Mouse (Mus musculus) gastrocnemius, adult 8-10 months (tissue): Measurements from ENCODE around the gene Cuedc1. TPM values are rescaled to one million over a fixed set of nuclear protein-coding genes. Genes with fewer than 3 reads are reported as not detected.
A peak's percentile ranks its signal among the peaks of the same experiment; 100 is the strongest.
"Not testable (repeated sequence)": the region's sequence is repeated elsewhere in the genome, so short reads cannot be mapped to it uniquely, and the experiment has no call there.

Experiments used
- DNase-seq, 2 experiments: peaks; one replicate each; pipeline ENCODE4 v3.0.0; 2022; ENCODE audit warnings: low spot score in 2 of 2
- total RNA-seq, 4 experiments: library from RNA; stranded (reverse); gene quantifications; 2 replicates each; pipeline ENCODE4 v1.2.4; 2022

The Cuedc1 gene
- total RNA-seq, 4 experiments from 2014 or later, result 108 to 156 (median 116) TPM

DNA sequence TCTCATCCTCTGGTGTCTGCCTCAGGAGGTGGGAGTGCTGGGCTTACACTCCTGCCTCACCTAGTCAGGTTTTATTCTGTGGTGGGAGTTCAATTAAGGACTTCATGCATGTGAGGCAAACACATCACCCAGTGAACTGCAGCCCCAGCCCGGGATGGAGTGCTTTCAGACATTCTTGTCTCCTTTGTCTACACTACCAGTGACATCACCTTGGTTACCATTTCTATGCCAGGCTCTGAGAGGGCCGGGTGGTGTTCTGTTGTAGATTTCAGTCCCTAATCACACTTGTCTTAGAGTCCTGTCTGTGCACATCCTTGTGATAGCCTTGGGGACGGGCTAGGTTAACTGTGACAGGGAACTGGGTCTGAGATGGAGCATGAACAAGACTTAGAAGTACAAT, 70.8 kb downstream of the Cuedc1 start:
- no peak for DNase-seq

DNA sequence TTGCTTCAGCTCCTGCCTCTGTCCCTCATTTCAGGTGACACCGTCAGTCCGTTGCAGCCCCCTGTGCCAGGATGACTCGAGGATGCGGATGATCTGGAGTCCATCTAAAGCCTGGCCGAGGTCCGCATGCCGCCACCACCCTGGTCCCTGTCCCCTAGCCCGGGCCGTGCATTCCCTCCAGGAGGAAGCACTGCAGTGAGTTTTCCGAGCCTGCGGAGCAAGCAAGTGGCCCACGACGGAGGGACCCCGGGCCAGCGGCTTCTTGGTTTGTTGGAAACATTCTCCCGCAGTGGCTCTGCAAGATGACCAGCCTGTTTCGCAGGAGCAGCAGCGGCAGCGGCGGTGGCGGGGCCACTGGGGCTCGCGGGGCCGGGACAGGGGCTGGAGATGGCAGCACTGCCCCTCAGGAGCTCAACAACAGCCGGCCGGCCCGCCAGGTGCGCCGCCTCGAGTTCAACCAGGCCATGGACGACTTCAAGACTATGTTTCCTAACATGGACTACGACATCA, 71.7 kb downstream of the Cuedc1 start:
- DNase-seq, result no peak

DNA sequence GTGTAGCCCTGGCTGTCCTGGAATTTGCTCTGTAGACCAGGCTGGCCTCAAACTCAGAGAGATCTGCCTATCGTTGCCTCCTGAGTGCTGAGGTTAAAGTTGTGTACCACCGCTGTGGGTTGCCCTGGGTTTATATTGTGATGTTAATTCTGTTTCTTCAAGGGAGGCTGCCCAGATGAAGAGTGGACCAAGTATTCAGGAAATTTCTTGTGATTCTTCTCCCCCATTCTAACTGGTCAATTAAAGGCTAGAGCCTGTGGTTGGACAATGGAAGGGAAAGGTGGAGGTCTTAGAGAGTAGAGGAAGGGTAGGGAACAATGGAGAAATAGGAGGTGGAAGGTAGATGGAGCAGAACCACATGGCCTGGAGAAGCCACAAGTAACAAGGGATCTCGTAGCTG, 72.7 kb downstream of the Cuedc1 start:
- no peak for DNase-seq

DNA sequence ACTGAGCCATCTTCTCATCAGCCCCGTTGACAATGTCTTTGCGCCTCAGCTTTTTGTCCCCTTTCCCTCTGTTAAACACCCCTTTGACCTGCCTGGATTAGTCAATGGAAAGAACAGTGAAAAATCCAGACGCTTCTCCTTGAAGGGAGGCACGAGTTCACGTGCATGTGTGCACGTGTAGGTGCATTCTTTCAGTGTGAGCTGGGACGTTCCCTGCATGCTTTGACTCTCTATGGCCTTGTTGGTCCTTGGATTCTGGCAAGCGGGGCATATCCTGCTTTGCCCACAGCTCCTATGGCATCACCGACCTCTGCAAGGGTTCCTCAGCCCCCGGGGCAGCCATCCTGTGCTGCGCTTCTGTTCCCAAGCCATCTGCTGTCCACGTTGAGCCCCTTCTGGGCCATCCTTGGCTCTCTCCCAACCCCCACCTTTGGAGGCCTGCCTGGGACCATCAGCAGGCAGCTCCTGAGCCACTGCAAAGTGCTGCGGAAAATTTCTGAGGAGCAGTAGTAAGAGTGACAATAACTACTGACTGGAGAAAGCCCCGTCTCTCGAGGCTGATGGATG, 74.1 kb downstream of the Cuedc1 start:
- DNase-seq, result no peak

DNA sequence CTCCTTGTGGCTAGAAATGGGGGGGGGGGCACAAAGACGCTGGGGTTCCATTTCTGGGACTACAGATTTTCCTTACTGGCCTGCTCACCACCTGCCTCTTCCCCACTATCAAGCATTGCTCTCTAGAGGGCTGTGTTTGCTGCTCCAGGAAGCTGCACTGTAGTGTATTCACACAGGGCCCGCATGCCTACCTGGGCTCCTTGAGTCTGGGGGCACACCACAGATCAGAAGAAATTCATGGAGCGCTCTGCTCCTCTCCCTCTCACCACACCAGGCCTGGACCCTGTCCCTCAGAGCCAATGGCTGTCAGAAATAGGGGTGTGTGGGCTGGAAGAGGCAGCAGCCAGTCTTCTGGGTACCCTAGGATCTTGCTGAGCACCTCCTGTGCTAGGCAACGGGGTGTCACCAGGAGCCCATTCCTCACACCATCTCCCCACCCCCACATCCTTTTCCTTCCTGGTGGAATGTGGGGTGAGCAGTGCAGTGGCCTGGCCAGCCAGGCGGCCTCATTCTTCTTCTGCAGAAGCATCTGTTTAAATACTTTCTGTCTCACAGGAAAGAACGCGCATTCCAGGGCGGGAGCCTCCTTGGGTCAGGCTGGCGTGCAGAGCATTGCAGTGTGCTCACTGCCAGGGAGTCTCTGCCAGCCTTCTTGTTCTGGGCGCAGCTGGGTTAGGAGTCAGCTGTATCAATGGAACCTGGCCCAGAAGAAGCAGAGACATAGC, 74.9 kb downstream of the Cuedc1 start:
- DNase-seq, result peak in 1 of 2 experiments; percentile 73

DNA sequence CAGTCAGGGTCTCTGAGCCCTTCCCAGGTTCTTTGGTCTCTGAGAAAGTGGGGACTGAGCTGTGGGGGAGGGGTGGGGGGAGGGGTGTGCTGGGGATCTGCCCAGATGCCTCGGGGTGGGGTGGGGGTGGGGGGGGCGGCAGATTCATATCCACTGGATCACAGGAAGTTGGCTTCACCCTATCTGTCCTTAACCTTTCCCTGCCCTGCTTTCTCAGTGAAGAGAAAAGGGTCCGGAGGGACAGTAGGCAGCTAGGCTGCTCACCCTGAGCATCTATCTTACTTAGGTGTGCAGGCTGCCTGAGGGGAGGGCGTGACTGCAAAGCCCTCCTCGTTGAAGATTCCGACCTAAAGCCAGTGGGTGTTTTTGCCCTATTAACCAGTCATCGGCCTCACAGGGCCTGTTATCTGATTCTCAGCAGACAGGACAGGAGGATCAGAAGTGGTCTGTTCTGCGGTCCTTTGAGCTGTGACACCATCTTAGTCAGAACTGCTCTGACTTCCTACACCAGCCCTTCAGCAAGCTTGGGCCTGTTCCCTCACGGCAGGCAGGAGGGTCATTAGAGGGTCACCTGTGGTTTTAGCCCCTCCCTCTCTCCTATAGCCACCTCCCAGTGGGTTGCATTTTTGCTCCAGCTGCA, 75.6 kb downstream of the Cuedc1 start:
- no peak for DNase-seq

DNA sequence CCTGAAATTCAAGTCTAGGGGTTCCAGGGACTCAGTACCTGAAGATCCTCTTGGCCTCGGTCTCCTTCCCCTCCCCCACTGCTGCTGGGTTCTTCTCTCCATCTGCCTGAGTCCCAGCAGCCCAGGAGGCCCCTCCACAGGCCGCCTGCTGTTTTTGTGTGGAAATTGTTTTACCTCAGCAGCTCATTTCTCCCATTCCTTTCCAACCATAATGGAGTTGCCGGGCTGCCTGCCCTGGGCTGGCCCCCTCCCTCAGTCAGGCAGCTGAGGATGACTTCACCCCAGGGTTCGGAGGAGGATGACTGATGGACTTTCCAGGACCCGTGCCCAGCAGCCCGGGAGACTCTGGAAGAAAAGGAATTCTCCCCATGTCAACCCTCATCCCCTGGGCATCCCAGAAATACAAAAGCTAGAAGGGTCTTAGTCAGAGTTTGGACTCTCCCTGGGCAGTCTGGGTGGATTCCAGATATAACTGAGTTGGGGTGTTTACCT, 82.7 kb downstream of the Cuedc1 start:
- DNase-seq, result peak in 1 of 2 experiments; percentile 69

DNA sequence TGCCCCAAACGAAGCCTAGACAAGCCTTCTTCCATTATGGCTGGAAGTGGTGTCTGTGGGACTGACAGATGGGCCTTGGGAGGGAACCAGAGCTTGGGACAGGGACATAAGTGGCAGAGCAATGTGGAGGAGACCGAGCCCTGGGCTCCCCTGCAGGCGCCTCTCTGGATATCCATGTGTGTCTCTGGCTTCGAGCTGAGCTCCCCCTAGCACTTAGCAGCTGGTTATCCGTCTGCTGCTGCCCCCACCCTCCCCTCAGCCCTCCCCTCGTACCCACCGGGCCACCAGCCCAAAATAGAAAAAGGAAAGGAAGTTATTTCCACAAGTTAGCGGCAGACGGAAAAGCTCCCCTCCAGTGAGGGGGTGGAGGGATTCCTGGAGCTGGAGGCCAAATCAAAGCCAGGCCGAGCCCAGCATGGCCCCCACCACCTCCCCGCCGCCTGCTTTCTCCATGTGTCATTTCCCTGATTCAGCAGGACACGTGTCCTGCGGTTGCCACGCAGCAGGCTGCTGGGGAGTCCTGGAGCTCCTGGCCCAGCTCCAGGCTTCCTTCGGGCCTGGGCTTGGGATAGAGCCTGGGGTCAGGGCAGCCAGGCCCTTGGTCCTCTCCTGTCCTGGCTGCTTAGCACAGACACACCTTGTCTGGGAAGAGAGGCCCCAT, 83.2 kb downstream of the Cuedc1 start:
- peak; percentile 77 to 86 for DNase-seq

DNA sequence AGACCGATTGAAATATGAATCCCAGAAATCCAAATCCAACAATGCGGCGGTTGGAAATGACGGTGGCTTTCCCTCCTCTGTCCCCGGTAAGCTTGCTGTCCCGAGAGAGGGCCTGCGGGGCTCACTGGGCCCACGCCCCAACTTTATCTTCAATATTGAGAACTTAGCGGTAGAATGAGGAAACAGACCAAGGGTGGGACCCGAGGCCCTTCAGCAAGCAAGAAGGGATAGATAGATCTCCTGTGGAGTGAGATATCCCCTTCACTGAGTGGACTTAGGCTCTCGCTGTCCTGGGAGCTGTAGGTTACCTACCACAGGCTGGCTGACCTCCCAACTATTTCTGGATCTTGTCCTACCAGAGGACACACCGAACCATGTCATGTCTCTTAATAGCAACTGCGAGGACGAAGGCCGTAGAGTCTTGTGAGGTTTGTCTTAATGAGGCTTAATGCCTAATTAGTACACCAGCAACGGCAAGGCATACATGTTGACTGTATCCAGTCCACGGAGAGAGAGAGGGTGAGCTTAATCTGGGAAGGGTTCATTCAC, 86.8 kb downstream of the Cuedc1 start:
- peak in 1 of 2 experiments; percentile 47 for DNase-seq

DNA sequence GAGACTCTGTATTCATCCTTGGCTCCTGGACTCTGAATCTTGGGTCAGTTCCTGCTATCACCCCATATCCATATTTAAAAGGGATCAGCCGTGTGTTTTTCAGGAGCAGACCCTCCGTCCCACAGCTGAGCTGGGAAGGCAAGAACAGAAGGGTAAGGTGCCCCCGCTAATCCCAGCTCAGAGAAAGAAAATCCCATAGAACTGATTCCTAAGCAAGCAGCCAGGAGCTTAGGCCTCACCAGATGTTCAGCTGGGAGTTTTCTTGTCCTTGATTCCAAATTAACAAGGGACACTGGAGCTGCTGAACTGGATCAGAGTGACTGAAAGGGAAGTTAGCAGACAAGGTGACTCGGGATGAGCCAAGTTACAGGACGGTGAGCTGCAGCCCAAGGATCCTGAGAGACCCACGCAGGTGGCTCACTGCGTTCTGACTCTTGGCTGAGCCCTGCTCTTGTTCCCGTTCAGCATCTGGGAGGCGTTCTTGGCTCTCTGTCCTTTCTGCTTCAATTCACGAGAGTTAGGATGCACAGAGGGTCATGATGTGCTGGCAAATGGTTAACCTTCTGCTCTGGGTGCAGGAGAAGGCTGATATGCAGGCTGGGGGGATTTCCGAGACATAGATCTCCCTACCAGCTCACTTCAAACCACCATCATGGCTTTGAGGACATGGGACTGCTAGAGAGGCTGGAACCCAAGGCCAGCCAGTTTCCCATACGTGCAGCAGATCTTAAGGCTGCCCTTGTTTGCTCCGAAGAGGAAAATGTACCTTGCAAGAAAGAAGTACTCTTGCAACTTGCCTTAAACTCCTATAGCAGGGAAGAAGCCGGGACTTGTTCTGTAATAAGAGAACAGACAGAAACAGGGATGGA, 88.5 kb downstream of the Cuedc1 start:
- no peak for DNase-seq

DNA sequence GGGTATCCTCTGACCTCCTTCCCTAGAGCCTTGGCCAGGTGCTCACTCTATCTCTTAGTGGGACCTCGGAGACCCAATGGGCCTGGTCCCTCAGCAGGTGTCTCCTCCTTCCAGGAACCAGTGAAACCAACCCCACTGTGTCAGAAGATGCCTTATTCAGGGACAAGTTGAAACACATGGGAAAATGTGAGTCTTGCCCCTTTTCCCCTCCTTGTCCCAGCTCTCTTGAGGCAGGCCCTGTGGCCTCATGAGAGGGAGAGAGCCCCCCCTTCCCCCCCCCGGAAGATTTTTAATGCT, 89.0 kb downstream of the Cuedc1 start:
- DNase-seq, result no peak

DNA sequence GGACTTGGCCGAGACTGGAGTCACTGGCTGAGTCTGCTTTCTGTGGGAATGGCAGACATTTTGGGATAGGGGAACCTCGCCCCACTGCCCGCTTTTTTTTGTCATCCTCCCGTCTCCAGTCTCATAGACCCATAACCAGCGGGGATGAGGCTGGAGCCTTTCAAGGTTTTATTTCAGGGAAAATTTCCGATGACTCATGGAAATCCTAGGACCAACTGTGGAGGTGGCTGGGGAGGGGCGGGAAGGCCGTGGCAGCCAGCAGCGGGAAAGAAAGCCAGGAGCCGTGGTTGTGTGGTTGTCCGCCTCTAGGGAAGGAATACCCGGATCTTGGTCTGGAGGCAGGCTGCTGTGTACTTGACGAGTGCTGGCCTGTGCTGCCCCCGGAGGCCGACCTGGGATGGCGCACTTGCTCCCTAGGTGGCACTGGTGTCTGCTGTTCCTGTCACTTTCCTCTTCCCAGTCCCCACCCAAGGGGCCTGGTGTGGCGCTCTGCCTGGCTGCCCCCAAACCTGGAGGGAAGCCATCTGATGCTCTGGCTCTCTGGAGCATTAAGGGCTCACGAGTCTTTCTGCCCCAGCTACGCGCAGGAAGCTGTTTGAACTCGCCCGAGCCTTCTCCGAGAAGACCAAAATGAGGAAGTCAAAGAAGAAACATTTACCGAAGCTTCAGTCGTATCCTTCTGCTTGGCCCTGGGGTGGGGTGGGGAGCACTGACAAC, 89.7 kb downstream of the Cuedc1 start:
- DNase-seq, result peak; percentile 86 to 88

DNA sequence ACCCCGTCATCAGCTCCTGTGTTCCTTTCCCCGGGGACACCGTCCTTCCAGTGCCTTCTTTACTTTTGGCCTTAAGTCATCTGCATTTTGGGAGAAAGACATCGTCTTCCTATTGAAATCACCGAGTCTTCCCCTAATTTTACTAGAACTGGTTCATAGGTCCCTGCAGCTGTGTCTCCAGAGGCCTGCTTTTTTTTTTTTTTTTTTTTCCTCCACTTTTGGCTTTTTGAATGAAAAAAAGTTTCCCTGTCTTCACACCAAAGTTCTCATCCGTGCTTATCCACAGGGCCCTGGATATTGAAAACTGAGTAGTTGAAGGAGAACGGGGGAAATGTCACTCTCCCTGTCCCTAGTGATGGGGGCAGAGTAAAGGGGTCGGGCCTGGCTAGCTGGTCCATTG, 90.4 kb downstream of the Cuedc1 start:
- no peak for DNase-seq

DNA sequence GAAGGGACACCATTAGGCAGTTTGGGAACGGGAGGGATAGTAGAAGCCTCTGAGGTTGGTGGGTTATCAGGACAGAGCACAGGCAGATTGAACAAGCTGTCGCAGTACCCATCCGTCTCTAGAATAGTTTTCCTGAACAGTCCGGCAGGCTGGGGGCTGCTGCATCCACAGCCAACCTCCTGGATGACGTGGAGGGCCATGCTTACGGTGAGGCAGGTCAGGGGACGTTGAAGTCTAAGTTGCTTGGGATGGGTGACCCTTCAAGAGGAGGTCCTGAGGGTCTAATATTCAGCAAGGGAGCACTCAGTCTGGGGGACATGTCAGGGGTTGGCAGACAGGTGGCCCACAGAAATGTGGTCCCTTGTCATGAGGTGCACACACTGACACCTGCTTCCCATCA, 90.8 kb downstream of the Cuedc1 start:
- no peak for DNase-seq

DNA sequence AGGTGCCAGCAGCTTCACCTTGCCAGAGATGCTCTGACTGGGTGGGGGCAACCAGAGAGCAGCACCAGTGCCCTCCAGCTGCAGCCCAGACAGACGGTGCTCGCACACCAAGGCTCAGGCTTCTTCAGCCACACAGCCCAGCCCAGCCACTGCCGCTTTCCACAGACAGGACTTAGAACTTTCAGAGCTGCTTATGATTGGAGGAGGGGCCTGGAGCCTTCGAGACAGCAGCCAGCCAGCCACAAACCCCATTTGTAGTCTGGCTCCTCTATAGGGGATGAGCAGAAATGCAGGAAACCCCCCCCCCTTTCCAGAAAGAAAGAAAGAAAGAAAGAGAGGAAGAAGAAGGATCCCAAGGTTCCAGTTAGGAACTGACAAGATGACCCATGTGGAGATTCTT, 94.7 kb downstream of the Cuedc1 start:
- DNase-seq, result no peak

DNA sequence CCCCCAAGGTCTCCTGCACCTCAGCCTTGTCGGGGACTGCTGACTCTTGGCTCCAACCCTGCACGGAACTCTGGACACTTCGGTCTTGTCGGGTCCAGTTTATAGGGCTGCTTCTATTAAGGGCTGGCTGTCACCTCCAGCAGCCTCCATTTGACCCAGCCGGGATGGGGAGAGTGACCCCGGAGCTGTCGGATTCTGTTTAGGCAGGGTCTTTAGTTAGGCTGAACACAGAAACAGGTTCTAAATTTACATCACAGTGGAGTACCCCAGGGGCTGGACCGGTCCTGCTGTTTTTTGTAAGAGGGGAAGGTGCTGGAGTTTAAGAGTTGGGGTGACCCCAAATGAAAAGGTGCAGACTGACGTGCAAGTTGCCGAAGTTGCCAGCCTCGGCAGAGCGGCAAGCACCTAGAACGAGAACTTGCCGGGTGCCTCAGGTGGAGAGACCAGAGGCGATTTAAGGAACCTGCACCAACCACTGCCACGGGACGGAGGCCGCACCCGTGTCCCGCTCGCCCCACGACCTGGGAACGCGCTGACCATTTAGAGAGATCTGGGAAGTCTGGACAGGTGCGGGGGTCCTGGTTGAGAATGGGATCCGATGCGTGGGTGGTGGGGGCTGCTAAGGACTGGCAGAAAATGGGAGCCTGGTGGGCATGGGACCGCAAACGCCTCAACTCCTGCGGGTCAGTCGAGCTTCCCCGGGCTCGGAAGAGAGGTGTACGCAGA, 95.4 kb downstream of the Cuedc1 start:
- DNase-seq, result no peak

DNA sequence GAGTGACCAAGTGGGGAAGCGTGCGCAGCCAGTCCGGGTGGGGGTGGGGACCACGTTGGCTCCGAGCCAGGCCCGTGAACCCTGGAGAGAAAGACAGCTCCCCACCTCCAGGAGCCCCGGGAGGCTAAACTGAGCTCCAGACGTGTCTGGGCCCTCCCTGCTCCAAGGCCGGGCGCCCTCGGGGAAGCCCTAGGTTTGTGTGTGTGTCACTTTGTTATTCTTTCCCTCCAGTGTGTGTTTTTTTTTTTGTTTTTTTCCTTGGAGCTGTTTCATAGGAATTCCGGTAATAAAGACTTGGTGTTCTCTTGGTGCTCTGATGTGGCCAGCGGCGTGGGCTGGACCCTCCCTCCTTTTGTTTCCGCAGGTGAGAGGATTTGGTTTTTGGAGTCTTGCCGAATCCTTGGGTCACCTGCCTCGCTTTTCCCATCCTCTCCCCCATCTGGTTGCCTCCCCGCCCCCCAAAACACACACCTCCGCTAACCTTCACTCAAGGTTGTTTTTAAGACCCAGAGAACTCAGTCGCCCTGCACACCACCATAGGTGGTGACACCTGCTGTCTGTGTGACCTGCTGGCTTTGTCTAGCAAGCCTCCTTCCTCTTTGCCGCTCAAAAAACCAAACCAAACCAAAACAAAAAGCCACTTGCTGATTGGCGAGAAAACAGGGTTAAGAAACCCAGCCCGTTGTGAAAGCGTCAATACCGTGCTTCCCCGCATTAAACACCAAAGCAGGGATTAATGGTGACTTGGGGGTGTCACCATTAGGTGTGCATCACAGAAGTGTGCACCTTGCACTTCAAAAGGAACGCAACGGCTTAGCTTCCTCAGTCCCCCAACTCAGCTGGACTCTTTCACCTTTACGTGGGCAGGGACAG, 96.2 kb downstream of the Cuedc1 start:
- DNase-seq, result no peak

DNA sequence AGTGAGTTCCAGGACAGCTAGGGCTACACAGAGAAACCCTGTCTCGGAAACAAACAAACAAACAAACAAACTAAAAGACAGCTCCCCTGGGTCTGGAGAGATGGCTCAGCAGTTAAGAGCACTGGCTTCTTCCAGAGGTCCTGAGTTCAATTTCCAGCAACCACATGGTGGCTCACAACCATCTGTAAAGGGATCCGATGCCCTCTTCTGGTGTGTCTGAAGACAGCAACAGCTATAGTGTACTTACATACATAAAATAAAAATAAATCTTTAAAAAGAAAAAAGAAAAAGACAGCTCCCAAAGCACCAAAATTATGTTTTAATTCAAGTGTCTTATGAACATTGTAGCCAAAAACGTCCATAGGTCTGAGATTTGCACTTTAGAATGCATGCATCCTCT, 97.8 kb downstream of the Cuedc1 start:
- DNase-seq, result not testable (repeated sequence)
